Mouse (Mus musculus) limb, embryonic 12.5 days (tissue): ENCODE results near the gene Ankrd33. TPM values are rescaled to one million over a fixed set of nuclear protein-coding genes. Genes with fewer than 3 reads are reported as not detected.

Experiments
- ATAC-seq: fragments of 200-750 bp; cut with Nextera tagmentation; 2 replicates; pipeline ENCODE4 v1.8.0; 2017; ENCODE audit warnings: low read depth, moderate TSS enrichment; ENCODE audit not compliant: insufficient number of reproducible peaks, insufficient read depth, low FRiP score, low TSS enrichment
- H3K27ac ChIP-seq: fragments of 300-500 bp; sonication (generic); 2 replicates; pipeline ENCODE4 v1.5.1; 2016; ENCODE audit warnings: mild to moderate bottlenecking, moderate library complexity
- H3K27me3 ChIP-seq: fragments of 300-500 bp; sonication (generic); 2 replicates; pipeline ENCODE4 v1.6.1; 2016; ENCODE audit warnings: mild to moderate bottlenecking, moderate library complexity
- H3K36me3 ChIP-seq: fragments of 300-500 bp; sonication (generic); 2 replicates; pipeline ENCODE4 v1.6.1; 2016; ENCODE audit warnings: mild to moderate bottlenecking, moderate library complexity
- H3K4me1 ChIP-seq: fragments of 300-500 bp; sonication (generic); replicated peaks from 2 replicates; pipeline ENCODE4 v1.6.1; 2016
- H3K4me2 ChIP-seq: fragments of 300-500 bp; sonication (generic); 2 replicates; pipeline ENCODE4 v1.6.1; 2016; ENCODE audit warnings: mild to moderate bottlenecking, moderate library complexity
- H3K4me3 ChIP-seq: fragments of 300-500 bp; sonication (generic); replicated peaks from 2 replicates; pipeline ENCODE4 v1.5.1; 2016; ENCODE audit warnings: mild to moderate bottlenecking
- H3K9ac ChIP-seq: fragments of 300-500 bp; sonication (generic); replicated peaks from 2 replicates; pipeline ENCODE4 v1.6.1; 2016; ENCODE audit warnings: mild to moderate bottlenecking, moderate library complexity
- H3K9me3 ChIP-seq: fragments of 300-500 bp; sonication (generic); 2 replicates; pipeline ENCODE4 v1.6.1; 2016; ENCODE audit warnings: mild to moderate bottlenecking, moderate library complexity
- WGBS: fragments of 180-500 bp; shearing (Covaris S2); methylation state at CpG from one replicate; pipeline ENCODE4 v1.1.7; 2016; 5-methylcytosine and 5-hydroxymethylcytosine counted together
- polyA plus RNA-seq: library from polyadenylated mRNA; unstranded; fragments of >200 nt; fragmentation: Nextera tagmentation; extraction: Ambion mirVana; gene quantifications from 2 replicates; pipeline ENCODE4 v1.2.1, GENCODE M21; 2016

Ankrd33 gene
- polyA plus RNA-seq, 1 experiment from 2014 or later, result not detected

DNA sequence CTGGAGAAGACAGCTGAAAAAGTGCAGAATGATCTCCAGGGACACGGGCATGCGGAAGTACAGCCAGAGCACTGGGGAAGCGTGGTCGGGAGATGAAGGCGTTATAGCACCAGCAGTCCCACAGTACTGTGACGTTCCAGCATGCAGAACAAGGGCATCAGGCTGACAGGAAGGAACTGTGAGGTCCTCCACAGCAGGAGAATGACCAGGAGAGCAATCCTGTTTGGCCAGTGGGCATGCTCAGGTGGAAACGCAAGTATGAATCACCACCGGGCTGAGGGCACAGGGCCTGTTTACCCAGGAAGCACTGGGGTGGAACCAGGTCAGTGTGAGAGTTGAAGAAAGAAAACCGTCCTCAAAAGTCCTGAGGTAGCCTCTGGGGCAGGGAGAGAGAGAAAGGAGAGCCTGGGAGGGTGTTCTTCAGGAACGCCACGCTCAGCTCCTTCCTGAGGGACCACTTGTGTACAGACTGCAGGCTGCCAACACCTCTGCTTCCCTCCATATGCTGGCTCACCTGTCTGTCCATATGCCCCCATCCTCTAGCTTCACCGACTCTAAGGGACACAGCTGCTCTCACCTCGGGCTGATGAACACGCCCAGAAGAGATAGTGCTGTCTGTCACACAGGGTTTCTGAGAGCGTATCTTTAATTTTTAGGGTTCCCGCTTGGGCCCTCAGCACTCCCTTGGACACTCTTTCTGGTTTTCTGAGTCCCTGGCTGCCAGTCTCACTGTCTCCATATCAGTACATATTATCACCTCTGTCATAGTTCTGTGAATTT lies 50.3 kb downstream of the Ankrd33 start:
- H3K36me3 ChIP-seq, result no peaks in the 10 kb centered on the region
- H3K4me2 ChIP-seq, result no peak overlapping the region
- H3K27ac ChIP-seq, result no peak overlapping the region
- no peak for ATAC-seq
- 72% methylated on average over 16 of the region's 16 CpGs for WGBS
- H3K4me3 ChIP-seq, result no peak overlapping the region
- H3K9me3 ChIP-seq, result no peaks in the 10 kb centered on the region
- peaks cover 29% of the 10 kb centered on the region for H3K4me1 ChIP-seq
- 0 out of 2 replicates have a peak, but pooled peaks cover 2% of the 10 kb centered on the region for H3K27me3 ChIP-seq
- no peak overlapping the region for H3K9ac ChIP-seq

DNA sequence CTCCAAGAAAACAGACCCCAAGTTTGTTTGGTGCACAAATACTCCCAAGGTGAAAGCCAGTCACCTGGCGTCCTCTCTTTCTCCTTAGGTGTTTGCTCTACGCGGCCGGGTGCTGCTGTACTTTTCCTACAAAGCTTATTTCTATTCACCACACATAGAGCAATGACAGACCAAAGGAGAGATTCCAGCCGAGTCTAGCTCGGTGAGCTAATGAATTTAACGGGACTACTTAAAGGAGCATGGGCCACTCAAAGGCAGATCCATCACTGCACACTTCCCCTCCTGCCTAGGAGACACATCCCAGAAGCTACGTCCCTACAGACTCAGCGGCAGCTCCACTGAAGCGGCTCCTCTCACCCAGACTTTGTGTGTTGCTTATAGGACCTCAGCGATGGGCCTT lies 52.0 kb downstream of the Ankrd33 start:
- WGBS, result 63% methylated on average over 11 of the region's 11 CpGs

More for the DNA sequence above, 52.0 kb downstream of the Ankrd33 start:
- no peak overlapping the region for H3K4me3 ChIP-seq
- H3K36me3 ChIP-seq, result no peaks in the 10 kb centered on the region
- no peak overlapping the region for H3K4me2 ChIP-seq
- no peak for ATAC-seq
- peaks cover 10% of the 10 kb centered on the region for H3K27me3 ChIP-seq
- no peak overlapping the region for H3K9ac ChIP-seq
- H3K4me1 ChIP-seq, result peaks cover 19% of the 10 kb centered on the region
- no peaks in the 10 kb centered on the region for H3K9me3 ChIP-seq
- H3K27ac ChIP-seq, result no peak overlapping the region

Other genes starting within 250 kb of the Ankrd33 start
- gene Scn8a, start 245.9 kb upstream of the Ankrd33 start, polyA plus RNA-seq, result 7.7 and 9.1 TPM in 2 replicates
- not detected in 2 replicates for gene Gm47841, start 68.4 kb upstream of the Ankrd33 start, polyA plus RNA-seq
- 0.38 and 0.56 TPM in 2 replicates for gene Fignl2, start 37.2 kb upstream of the Ankrd33 start, polyA plus RNA-seq
- 7.3 and 7.4 TPM in 2 replicates for gene Acvrl1, start 12.8 kb downstream of the Ankrd33 start, polyA plus RNA-seq
- gene Acvr1b, start 58.3 kb downstream of the Ankrd33 start, polyA plus RNA-seq, result 7.3 and 8.2 TPM in 2 replicates
- 7.9 and 10.5 TPM in 2 replicates for gene Grasp, start 108.4 kb downstream of the Ankrd33 start, polyA plus RNA-seq
- 5.5 and 7.0 TPM in 2 replicates for gene Nr4a1, start 138.5 kb downstream of the Ankrd33 start, polyA plus RNA-seq
- gene Atg101, start 168.5 kb downstream of the Ankrd33 start, polyA plus RNA-seq, result 66.9 and 67.4 TPM in 2 replicates
- gene 6030408B16Rik, start 177.5 kb downstream of the Ankrd33 start, polyA plus RNA-seq, result 4.5 and 4.7 TPM in 2 replicates